Mouse (Mus musculus): ENCODE measurements around the gene Gm21983. TPM values are rescaled to one million over a fixed set of nuclear protein-coding genes. Genes with fewer than 3 reads are reported as not detected.

Gm21983 gene
- polyA plus RNA-seq, 1 experiment from 2014 or later: not detected

GRCm38 (mm10) chr7:27132588-27132987 is 48.3 kb downstream of the Gm21983 start:
- no peak for ATAC-seq (ENCODE audit: low read depth)
- Histone ChIP-seq H3K27ac (ENCODE audit: low read length) (no peak overlapping the region), H3K9me3 (replicated peaks; ENCODE audit: control insufficient read depth, low read length) (no peaks in the 10 kb centered on the region), H3K9ac (ENCODE audit: low read depth, low read length) (no peak overlapping the region), H3K27me3 (ENCODE audit: control insufficient read depth, insufficient read depth, low read depth, low read length) (no peaks in the 10 kb centered on the region), H3K4me1 (ENCODE audit: control insufficient read depth, low read depth, low read length) (no peaks in the 10 kb centered on the region; the same call in none of the 2 replicates), H3K4me2 (ENCODE audit: low read depth, low read length) (0 out of 2 replicates have a peak overlapping the region, but pooled peaks have one; percentile 1), H3K4me3 (ENCODE audit: low read depth, low read length) (no peak overlapping the region), H3K36me3 (ENCODE audit: control insufficient read depth, insufficient read depth) (no peaks in the 10 kb centered on the region)
- 11% methylated on average over 10 of the region's 10 CpGs for WGBS (ENCODE audit: insufficient replicate concordance)

- 46% methylated on average over 2 of the region's 2 CpGs for WGBS (ENCODE audit: insufficient replicate concordance)
- no peak overlapping the region for H3K4me3 ChIP-seq (ENCODE audit: low read depth, low read length)
- no peak for ATAC-seq (ENCODE audit: low read depth)
- no peak overlapping the region for H3K27ac ChIP-seq (ENCODE audit: low read length)
- H3K36me3 ChIP-seq (ENCODE audit: control insufficient read depth, insufficient read depth): no peaks in the 10 kb centered on the region
- H3K27me3 ChIP-seq (ENCODE audit: control insufficient read depth, insufficient read depth, low read depth, low read length): no peaks in the 10 kb centered on the region
- no peaks in the 10 kb centered on the region for H3K9me3 ChIP-seq (replicated peaks; ENCODE audit: control insufficient read depth, low read length)
- no peak overlapping the region for H3K4me2 ChIP-seq (ENCODE audit: low read depth, low read length)
- no peaks in the 10 kb centered on the region; the same call in none of the 2 replicates for H3K4me1 ChIP-seq (ENCODE audit: control insufficient read depth, low read depth, low read length)
- H3K9ac ChIP-seq (ENCODE audit: low read depth, low read length): no peak overlapping the region
Measured at GRCm38 (mm10) chr7:27131387-27131786, 49.5 kb downstream of the Gm21983 start.

- Histone ChIP-seq H3K27me3 (ENCODE audit: control insufficient read depth, insufficient read depth, low read depth, low read length) (no peaks in the 10 kb centered on the region), H3K4me2 (ENCODE audit: low read depth, low read length) (no peak overlapping the region), H3K36me3 (ENCODE audit: control insufficient read depth, insufficient read depth) (no peaks in the 10 kb centered on the region), H3K4me3 (ENCODE audit: low read depth, low read length) (no peak overlapping the region), H3K9ac (ENCODE audit: low read depth, low read length) (no peak overlapping the region), H3K4me1 (ENCODE audit: control insufficient read depth, low read depth, low read length) (no peaks in the 10 kb centered on the region; the same call in none of the 2 replicates), H3K27ac (ENCODE audit: low read length) (no peak overlapping the region), H3K9me3 (replicated peaks; ENCODE audit: control insufficient read depth, low read length) (no peaks in the 10 kb centered on the region)
- 76% methylated on average over 22 of the region's 22 CpGs for WGBS (ENCODE audit: insufficient replicate concordance)
- ATAC-seq (ENCODE audit: low read depth): no peak
Measured at GRCm38 (mm10) chr7:27130521-27131370, 50.1 kb downstream of the Gm21983 start.

- no peak overlapping the region for H3K27ac ChIP-seq (ENCODE audit: low read length)
Measured at GRCm38 (mm10) chr7:27129811-27130210, 51.1 kb downstream of the Gm21983 start.

GRCm38 (mm10) chr7:27128946-27129345 is 51.9 kb downstream of the Gm21983 start:
- ATAC-seq (ENCODE audit: low read depth): no peak
- no peak overlapping the region for H3K4me2 ChIP-seq (ENCODE audit: low read depth, low read length)
- 77% methylated on average over 13 of the region's 13 CpGs for WGBS (ENCODE audit: insufficient replicate concordance)
- no peaks in the 10 kb centered on the region for H3K9me3 ChIP-seq (replicated peaks; ENCODE audit: control insufficient read depth, low read length)
- H3K36me3 ChIP-seq (ENCODE audit: control insufficient read depth, insufficient read depth): no peaks in the 10 kb centered on the region
- H3K27ac ChIP-seq (ENCODE audit: low read length): no peak overlapping the region
- no peak overlapping the region for H3K4me3 ChIP-seq (ENCODE audit: low read depth, low read length)
- H3K9ac ChIP-seq (ENCODE audit: low read depth, low read length): no peak overlapping the region
- no peaks in the 10 kb centered on the region; the same call in none of the 2 replicates for H3K4me1 ChIP-seq (ENCODE audit: control insufficient read depth, low read depth, low read length)
- no peaks in the 10 kb centered on the region for H3K27me3 ChIP-seq (ENCODE audit: control insufficient read depth, insufficient read depth, low read depth, low read length)

More at GRCm38 (mm10) chr7:27129811-27130210, 51.1 kb downstream of the Gm21983 start:
- Histone ChIP-seq H3K9me3 (replicated peaks; ENCODE audit: control insufficient read depth, low read length) (no peaks in the 10 kb centered on the region), H3K4me3 (ENCODE audit: low read depth, low read length) (no peak overlapping the region), H3K4me2 (ENCODE audit: low read depth, low read length) (no peak overlapping the region), H3K27me3 (ENCODE audit: control insufficient read depth, insufficient read depth, low read depth, low read length) (no peaks in the 10 kb centered on the region), H3K4me1 (ENCODE audit: control insufficient read depth, low read depth, low read length) (no peaks in the 10 kb centered on the region; the same call in none of the 2 replicates), H3K36me3 (ENCODE audit: control insufficient read depth, insufficient read depth) (no peaks in the 10 kb centered on the region), H3K9ac (ENCODE audit: low read depth, low read length) (no peak overlapping the region)
- no peak for ATAC-seq (ENCODE audit: low read depth)
- WGBS (ENCODE audit: insufficient replicate concordance): 68% methylated on average over 12 of the region's 12 CpGs

GRCm38 (mm10) chr7:27128162-27128561 is 52.7 kb downstream of the Gm21983 start:
- no peaks in the 10 kb centered on the region for H3K36me3 ChIP-seq (ENCODE audit: control insufficient read depth, insufficient read depth)
- no peak overlapping the region for H3K27ac ChIP-seq (ENCODE audit: low read length)
- H3K4me1 ChIP-seq (ENCODE audit: control insufficient read depth, low read depth, low read length): no peaks in the 10 kb centered on the region; the same call in none of the 2 replicates
- H3K4me3 ChIP-seq (ENCODE audit: low read depth, low read length): no peak overlapping the region
- 38% methylated on average over 3 of the region's 3 CpGs for WGBS (ENCODE audit: insufficient replicate concordance)
- no peaks in the 10 kb centered on the region for H3K27me3 ChIP-seq (ENCODE audit: control insufficient read depth, insufficient read depth, low read depth, low read length)
- no peak overlapping the region for H3K4me2 ChIP-seq (ENCODE audit: low read depth, low read length)
- 0 out of 2 replicates have a peak, but pooled peaks have one; percentile 37 for ATAC-seq (ENCODE audit: low read depth)
- no peak overlapping the region for H3K9ac ChIP-seq (ENCODE audit: low read depth, low read length)
- H3K9me3 ChIP-seq (replicated peaks; ENCODE audit: control insufficient read depth, low read length): no peaks in the 10 kb centered on the region

GRCm38 (mm10) chr7:27124969-27125368 is 55.9 kb downstream of the Gm21983 start:
- Histone ChIP-seq H3K27ac (ENCODE audit: low read length) (no peak overlapping the region), H3K4me3 (ENCODE audit: low read depth, low read length) (no peak overlapping the region), H3K9me3 (replicated peaks; ENCODE audit: control insufficient read depth, low read length) (no peaks in the 10 kb centered on the region), H3K27me3 (ENCODE audit: control insufficient read depth, insufficient read depth, low read depth, low read length) (no peaks in the 10 kb centered on the region), H3K4me2 (ENCODE audit: low read depth, low read length) (no peak overlapping the region), H3K9ac (ENCODE audit: low read depth, low read length) (no peak overlapping the region), H3K4me1 (ENCODE audit: control insufficient read depth, low read depth, low read length) (no peaks in the 10 kb centered on the region), H3K36me3 (ENCODE audit: control insufficient read depth, insufficient read depth) (no peaks in the 10 kb centered on the region)
- 50% methylated on average over 4 of the region's 4 CpGs for WGBS (ENCODE audit: insufficient replicate concordance)
- ATAC-seq (ENCODE audit: low read depth): no peak

- Histone ChIP-seq H3K4me3 (ENCODE audit: low read depth, low read length) (no peak overlapping the region), H3K9ac (ENCODE audit: low read depth, low read length) (no peak overlapping the region)
- WGBS (ENCODE audit: insufficient replicate concordance): 47% methylated on average over 5 of the region's 5 CpGs
Measured at GRCm38 (mm10) chr7:27124305-27124832, 56.5 kb downstream of the Gm21983 start.

GRCm38 (mm10) chr7:27119676-27120075 is 61.2 kb downstream of the Gm21983 start, which contains the start of gene Cyp2f2:
TSS of gene Cyp2f2 (plus strand) at chr7:27119909.
- Histone ChIP-seq H3K4me1 (ENCODE audit: control insufficient read depth, low read depth, low read length) (no peaks in the 10 kb centered on the region), H3K27me3 (ENCODE audit: control insufficient read depth, insufficient read depth, low read depth, low read length) (no peaks in the 10 kb centered on the region), H3K9ac (ENCODE audit: low read depth, low read length) (no peak within 1 kb of the TSS), H3K4me2 (ENCODE audit: low read depth, low read length) (no peak within 1 kb of the TSS), H3K27ac (ENCODE audit: low read length) (no peak within 1 kb of the TSS), H3K36me3 (ENCODE audit: control insufficient read depth, insufficient read depth) (no peaks in the 10 kb centered on the region), H3K9me3 (replicated peaks; ENCODE audit: control insufficient read depth, low read length) (no peaks in the 10 kb centered on the region), H3K4me3 (ENCODE audit: low read depth, low read length) (no peak within 1 kb of the TSS)
- no peak for ATAC-seq (ENCODE audit: low read depth)

More at GRCm38 (mm10) chr7:27124305-27124832, 56.5 kb downstream of the Gm21983 start:
- Histone ChIP-seq H3K4me1 (ENCODE audit: control insufficient read depth, low read depth, low read length) (no peaks in the 10 kb centered on the region), H3K9me3 (replicated peaks; ENCODE audit: control insufficient read depth, low read length) (no peaks in the 10 kb centered on the region), H3K4me2 (ENCODE audit: low read depth, low read length) (no peak overlapping the region), H3K27ac (ENCODE audit: low read length) (no peak overlapping the region), H3K36me3 (ENCODE audit: control insufficient read depth, insufficient read depth) (no peaks in the 10 kb centered on the region), H3K27me3 (ENCODE audit: control insufficient read depth, insufficient read depth, low read depth, low read length) (no peaks in the 10 kb centered on the region)
- ATAC-seq (ENCODE audit: low read depth): peak; percentile 61; the same call in 1 of the 2 replicates
